Mouse (Mus musculus): ENCODE data around the gene Arhgap40.
A peak's percentile ranks its signal among the peaks of the same experiment; 100 is the strongest.

The Arhgap40 gene

GRCm38 (mm10) chr2:158546751-158547150 is 34.2 kb downstream of the Arhgap40 start:
- peak; percentile 60 for DNase-seq (ENCODE audit: extremely low spot score, low read depth, low spot score)

GRCm38 (mm10) chr2:158550067-158550466 is 37.5 kb downstream of the Arhgap40 start:
- no peak for DNase-seq (ENCODE audit: extremely low spot score, low read depth, low spot score)

- DNase-seq (ENCODE audit: extremely low spot score, low read depth, low spot score) = no peak
Measured at GRCm38 (mm10) chr2:158554366-158554765, 41.8 kb downstream of the Arhgap40 start.

GRCm38 (mm10) chr2:158555252-158555651 is 42.7 kb downstream of the Arhgap40 start:
- no peak for DNase-seq (ENCODE audit: extremely low spot score, low read depth, low spot score)

DNA sequence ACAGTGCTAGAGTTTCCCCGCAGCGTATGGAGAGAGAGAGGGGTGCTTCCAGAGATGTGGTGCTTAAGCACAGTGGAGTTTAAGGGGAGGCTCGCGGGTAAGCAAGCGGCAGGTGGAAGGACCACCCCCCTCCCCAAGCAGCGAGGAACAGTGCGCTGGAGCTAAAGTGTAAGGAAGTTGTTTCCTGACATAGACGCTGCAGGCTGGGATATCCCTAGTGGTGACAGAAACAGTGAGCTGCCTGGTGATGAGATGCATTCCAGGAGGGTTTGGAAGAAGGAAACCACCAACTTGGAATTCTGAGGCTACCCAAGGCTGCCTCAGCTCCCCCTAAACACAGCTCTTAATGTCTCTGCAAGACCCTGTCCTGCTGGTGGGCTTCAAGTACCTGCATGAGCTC is 43.2 kb downstream of the Arhgap40 start:
- DNase-seq (ENCODE audit: extremely low spot score, low read depth, low spot score) = no peak

- no peak for DNase-seq (ENCODE audit: extremely low spot score, low read depth, low spot score)
Measured at GRCm38 (mm10) chr2:158556225-158556624, 43.6 kb downstream of the Arhgap40 start.

GRCm38 (mm10) chr2:158556750-158557149 is 44.2 kb downstream of the Arhgap40 start:
- DNase-seq (ENCODE audit: extremely low spot score, low read depth, low spot score) = no peak

DNA sequence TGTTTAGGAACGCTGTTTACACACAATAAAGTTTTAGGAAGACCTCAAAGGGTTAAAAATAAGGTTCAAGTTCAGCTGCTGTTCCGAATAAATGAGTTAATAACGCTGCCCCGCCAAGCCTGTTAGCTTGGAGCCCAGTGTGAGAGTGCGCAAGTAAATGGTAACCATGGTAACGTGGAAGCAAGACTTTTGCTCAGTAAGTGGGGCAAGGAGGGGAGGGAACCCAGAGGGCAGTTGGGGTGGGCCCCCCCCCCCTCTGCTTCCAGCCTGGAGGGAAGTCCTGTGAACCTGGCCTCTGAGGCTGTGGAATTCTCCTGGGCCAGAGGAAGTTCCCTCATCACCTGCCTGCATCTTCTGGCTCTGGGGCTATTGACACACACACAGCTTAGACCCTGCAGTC is 47.3 kb downstream of the Arhgap40 start:
- no peak for DNase-seq (ENCODE audit: extremely low spot score, low read depth, low spot score)

GRCm38 (mm10) chr2:158560801-158561200 is 48.2 kb downstream of the Arhgap40 start:
- no peak for DNase-seq (ENCODE audit: extremely low spot score, low read depth, low spot score)

- DNase-seq (ENCODE audit: extremely low spot score, low read depth, low spot score) = no peak
Measured at GRCm38 (mm10) chr2:158561371-158562144, 49.0 kb downstream of the Arhgap40 start.

GRCm38 (mm10) chr2:158570421-158571081 is 58.0 kb downstream of the Arhgap40 start:
- peak; percentile 91 for DNase-seq (ENCODE audit: extremely low spot score, low read depth, low spot score)

DNA sequence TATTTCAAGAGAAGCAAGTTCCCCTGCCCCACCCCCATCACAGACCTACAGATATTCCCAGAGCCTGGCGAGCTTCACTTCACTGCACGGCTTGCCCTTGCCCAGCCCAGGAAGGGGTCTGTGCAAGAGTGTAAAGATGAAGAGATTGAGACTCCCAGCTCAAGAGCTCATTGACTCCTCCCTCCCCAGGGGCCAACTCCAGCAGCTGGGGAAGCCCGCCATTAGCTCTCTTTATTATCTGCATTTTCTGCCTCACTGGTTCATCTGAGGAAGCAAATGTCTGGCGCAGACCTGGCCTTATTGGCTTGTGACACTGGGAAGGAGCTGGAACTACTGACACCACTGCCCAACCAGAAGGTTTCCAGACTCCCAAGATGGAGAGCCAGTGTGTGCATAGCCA is 67.4 kb downstream of the Arhgap40 start:
- DNase-seq (ENCODE audit: extremely low spot score, low read depth, low spot score) = no peak

DNA sequence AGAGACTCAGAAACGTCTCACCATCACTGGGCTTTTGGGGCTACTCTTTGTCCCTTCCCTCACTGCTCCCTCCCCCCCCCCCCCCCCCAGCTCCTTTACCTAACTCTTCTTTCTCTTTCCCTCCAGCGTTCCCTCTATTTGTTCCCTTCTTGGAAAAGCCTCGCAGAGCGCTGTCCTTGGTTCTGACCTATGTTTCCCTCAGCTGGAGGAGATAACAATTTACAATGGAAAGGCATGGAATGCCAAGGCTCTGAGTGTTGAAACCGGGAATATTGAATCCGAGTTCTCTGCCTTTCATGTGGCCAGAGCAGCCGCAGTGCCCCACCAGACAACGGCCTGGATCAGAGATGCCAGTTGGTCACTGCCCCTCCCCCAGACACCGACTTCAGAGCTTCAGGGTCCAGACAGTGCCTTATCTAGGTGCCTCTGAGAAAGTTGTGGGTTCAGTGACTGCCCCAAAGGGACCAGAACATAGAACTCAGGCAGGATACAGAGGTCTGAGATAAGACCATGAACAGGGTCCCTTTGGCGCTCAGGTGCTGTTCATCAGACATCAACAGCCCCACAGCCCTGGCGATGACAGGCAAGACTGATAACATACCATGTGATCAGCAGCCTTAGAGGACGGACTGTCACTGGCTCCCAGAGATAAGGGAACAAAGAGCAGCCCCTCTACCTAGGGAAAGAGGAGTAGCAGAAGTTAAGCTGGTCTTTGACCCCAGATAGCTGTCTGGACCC is 72.2 kb downstream of the Arhgap40 start:
- DNase-seq (ENCODE audit: extremely low spot score, low read depth, low spot score) = peak; percentile 62

DNA sequence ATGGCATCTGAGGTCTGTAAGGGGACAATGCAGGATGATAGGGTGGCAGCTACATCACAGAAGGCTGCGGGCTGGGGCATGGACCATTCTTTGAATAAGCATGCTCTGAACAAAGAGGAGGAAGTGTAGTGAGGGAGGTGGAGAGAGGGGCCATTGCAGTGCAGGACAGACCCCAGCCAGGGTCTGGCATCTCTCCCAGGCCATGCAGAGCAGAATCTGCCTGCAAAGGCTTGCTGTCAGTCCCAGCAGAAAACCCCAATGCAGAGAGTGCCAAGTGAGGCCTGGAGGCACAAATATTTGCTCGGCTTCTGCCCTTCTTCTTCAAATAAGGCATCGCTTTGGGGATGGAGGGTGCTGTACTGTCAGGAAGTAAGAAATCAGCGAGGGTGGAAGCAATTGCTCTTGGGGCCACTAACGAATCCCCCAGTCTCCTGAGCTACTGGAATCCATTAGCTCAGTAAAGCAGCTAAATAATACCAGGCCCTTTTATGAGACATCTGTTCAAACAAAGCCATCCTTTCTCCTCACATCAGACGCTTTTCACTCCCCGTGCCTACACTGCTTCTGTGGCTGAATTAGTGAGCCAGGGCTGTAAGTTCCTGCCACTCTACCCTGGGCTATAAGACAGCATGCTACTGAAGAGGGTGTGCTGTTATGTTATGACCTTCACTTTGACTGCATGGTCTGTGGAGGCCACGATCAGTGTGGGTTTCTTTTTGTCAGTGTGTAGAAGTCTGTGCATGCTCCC is 76.1 kb downstream of the Arhgap40 start:
- DNase-seq (ENCODE audit: extremely low spot score, low read depth, low spot score) = no peak

GRCm38 (mm10) chr2:158590495-158590894 is 77.9 kb downstream of the Arhgap40 start:
- no peak for DNase-seq (ENCODE audit: extremely low spot score, low read depth, low spot score)

DNA sequence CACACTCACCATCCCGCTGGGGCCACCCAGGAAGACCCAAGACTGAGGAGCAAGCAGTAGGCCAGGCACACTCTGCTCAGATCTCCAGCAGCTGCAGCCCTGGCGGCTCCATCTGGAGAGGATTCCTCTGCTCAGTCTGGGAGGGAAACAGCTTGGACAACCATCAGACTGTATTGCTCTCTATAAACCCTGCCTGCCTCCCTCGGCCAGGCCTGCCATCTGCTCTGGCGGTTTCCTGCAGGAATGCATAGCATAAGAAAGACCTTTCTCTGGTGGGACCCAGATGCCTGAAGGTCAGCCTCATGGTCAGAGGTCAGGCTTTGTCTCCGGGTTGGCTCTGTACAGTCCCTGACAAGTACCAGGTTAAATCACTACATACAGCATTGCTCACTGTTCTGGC is 78.7 kb downstream of the Arhgap40 start:
- no peak for DNase-seq (ENCODE audit: extremely low spot score, low read depth, low spot score)

DNA sequence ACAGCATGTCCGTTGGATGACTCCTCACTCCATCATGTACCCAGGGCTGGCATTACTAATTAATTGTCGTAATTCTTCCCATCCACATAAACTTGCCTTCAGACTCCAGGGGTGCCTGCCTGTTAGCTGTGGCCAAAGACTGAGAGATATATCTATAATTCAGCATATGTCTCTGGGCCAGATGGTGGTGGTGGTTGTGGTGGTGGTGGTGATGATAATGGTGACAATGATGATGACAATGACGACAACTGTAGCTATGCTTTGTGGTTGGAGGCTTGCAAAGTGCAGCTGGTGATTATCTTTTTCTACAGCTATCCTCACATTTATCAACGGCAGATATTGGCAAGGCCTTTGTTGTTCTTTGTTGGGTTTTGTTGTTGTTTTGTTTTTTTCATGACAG is 80.8 kb downstream of the Arhgap40 start:
- DNase-seq (ENCODE audit: extremely low spot score, low read depth, low spot score) = no peak

GRCm38 (mm10) chr2:158595103-158595502 is 82.5 kb downstream of the Arhgap40 start:
- no peak for DNase-seq (ENCODE audit: extremely low spot score, low read depth, low spot score)

GRCm38 (mm10) chr2:158595577-158595976 is 83.0 kb downstream of the Arhgap40 start:
- no peak for DNase-seq (ENCODE audit: extremely low spot score, low read depth, low spot score)

GRCm38 (mm10) chr2:158596803-158597202 is 84.2 kb downstream of the Arhgap40 start:
- DNase-seq (ENCODE audit: extremely low spot score, low read depth, low spot score) = no peak
